Mouse (Mus musculus): ENCODE measurements around the gene Il1rapl2. TPM values are rescaled to one million over a fixed set of nuclear protein-coding genes. Genes with fewer than 3 reads are reported as not detected.

Gene Il1rapl2
- polyA plus RNA-seq (2012; ENCODE audit: insufficient read depth, insufficient read length, missing spikeins), result not detected in 2 replicates

DNA sequence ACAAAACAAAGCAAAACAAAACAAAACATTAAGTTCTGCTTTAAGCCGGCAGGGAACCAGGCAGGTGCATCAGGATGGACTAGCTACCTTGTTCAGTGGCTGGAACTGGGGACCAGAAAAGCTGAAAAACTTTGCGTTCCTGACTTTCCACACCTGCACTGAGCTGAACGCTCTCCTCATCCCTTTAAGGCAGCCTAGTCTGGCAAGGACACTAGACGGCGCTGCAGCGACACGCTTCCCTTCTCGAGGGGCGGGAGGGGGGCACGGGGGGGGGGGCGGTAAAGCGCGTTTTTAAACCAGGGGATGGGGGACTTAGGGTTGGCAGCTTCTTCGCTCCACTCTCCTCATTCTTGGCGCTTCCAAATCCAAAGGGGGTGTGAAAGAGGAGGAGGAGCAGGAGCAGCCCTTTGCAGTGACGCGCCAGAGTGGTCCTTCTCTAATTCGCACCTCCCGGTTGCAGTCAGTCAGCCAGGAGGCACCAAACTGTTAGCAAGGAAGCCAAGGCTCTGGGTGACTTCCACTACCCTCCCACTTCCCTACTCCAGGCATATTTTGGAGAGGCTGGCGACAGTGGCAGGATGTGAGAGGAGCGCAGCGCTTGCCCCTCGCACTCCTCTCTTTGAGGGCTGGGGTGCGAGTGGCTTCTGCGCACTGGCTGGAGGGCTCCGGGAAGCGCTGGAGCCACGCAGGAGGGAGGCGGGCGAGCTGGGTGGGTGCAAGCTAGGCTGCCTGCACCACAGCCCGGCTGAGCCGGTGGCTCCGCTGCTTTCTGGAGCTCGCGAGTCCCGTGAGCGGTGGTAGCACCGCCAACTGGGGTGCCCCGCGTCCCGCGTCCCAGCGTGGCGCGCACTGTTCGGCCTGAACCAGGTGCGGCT lies at the start of gene Il1rapl2:
Gene Il1rapl2, plus strand, starts transcription at position 288 of the 875 bp plus-strand sequence.
- Histone ChIP-seq H3K4me1 (ENCODE audit: control insufficient read depth, insufficient read depth, low read length) (no peaks in the 10 kb centered on the region), H3K27ac (ENCODE audit: insufficient read depth, low read depth, low read length) (no peak within 1 kb of the TSS), H3K4me3 (ENCODE audit: insufficient read depth, low read length) (no peak within 1 kb of the TSS)
- TF ChIP-seq POLR2A (IDR thresholded peaks at IDR 0.05; ENCODE audit: borderline replicate concordance, low read depth, low read length) (no peak), CTCF (IDR thresholded peaks at IDR 0.05; ENCODE audit: low read depth, low read length) (no peak)

DNA sequence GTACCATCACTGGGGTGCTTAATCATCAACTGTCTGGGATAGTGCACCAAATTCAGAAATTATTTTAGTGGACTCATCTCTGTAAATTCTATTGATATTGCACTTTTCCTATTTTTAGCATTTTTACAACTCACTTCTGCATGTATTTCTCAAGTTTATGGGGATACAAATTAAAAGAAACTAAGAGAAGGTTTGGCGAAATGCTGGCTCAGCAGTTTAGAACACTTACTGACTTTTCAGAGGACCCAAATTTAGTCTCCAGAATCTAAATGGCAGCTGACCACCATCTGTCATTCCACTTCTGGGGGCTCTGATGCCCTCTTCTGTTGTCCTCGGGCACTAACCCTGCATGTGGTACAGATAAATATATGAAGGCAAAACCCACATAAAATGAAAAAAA lies 22.1 kb upstream of the Il1rapl2 start:
- no peak for TF ChIP-seq CTCF (IDR thresholded peaks at IDR 0.05; ENCODE audit: low read depth, low read length)
- no peak for TF ChIP-seq POLR2A (IDR thresholded peaks at IDR 0.05; ENCODE audit: borderline replicate concordance, low read depth, low read length)
- Histone ChIP-seq H3K27ac (ENCODE audit: insufficient read depth, low read depth, low read length) (no peak overlapping the region), H3K4me3 (ENCODE audit: insufficient read depth, low read length) (no peak overlapping the region), H3K4me1 (ENCODE audit: control insufficient read depth, insufficient read depth, low read length) (no peaks in the 10 kb centered on the region)

DNA sequence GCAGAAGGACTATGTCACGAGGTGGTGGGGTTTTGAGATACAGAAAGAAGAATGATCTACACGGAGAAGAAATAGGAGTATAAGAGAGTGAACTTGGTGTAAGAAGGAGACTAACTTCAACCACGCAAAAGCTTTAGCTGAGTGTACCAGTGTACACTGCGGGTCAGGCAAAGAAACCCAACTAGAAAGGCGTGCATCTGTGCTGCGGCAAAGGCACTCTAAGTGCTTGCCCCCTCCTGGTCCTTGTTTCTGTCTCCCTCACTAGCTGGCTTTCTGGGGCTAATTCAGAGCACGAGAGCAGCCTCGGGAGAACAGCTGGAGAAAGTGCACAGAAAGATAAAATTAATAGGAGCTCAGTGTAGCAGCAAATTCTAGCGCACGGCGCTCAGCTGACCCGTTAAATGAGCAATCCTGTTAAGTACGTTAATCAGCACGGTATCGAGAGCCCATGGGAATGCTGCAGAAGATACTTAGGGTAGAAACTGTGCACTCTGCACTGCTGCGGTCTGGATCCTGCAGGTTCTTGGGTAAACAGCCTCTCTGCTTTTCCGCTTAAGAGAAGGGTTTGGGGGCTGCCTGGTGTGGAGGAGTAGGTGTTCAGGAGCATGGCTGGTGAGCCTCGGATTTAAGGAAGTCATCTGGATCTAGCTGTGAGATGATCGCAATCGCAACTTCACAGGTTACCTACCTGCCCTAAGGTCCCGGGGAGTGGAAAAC lies 778 bp upstream of the Il1rapl2 start:
- Histone ChIP-seq H3K27ac (ENCODE audit: insufficient read depth, low read depth, low read length) (no peak overlapping the region), H3K4me3 (ENCODE audit: insufficient read depth, low read length) (no peak overlapping the region), H3K4me1 (ENCODE audit: control insufficient read depth, insufficient read depth, low read length) (no peaks in the 10 kb centered on the region)
- no peak for TF ChIP-seq POLR2A (IDR thresholded peaks at IDR 0.05; ENCODE audit: borderline replicate concordance, low read depth, low read length)
- no peak for TF ChIP-seq CTCF (IDR thresholded peaks at IDR 0.05; ENCODE audit: low read depth, low read length)

DNA sequence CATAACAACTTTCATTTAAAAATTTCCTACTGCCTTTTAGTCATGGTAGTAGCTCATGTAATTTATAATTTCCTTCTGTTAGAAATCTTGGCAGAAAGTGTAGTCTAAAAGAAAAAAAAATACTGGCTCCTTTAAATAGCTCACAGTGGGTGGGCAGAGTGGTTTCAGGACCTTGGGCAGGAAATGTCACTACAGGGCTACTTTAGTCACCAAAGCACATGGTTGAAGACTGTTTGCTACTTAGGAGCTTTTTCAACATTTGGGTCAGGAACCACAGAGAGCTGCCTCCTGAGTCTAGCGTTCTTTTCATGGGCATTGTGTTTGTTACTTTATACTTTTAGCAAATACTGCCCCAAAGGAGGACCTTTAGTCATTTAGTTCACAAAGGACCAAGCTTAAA lies 12.2 kb downstream of the Il1rapl2 start:
- TF ChIP-seq POLR2A (IDR thresholded peaks at IDR 0.05; ENCODE audit: borderline replicate concordance, low read depth, low read length) (no peak), CTCF (IDR thresholded peaks at IDR 0.05; ENCODE audit: low read depth, low read length) (no peak)
- no peak overlapping the region for H3K27ac ChIP-seq (ENCODE audit: insufficient read depth, low read depth, low read length)
- H3K4me3 ChIP-seq (ENCODE audit: insufficient read depth, low read length), result no peak overlapping the region
- no peaks in the 10 kb centered on the region for H3K4me1 ChIP-seq (ENCODE audit: control insufficient read depth, insufficient read depth, low read length)

DNA sequence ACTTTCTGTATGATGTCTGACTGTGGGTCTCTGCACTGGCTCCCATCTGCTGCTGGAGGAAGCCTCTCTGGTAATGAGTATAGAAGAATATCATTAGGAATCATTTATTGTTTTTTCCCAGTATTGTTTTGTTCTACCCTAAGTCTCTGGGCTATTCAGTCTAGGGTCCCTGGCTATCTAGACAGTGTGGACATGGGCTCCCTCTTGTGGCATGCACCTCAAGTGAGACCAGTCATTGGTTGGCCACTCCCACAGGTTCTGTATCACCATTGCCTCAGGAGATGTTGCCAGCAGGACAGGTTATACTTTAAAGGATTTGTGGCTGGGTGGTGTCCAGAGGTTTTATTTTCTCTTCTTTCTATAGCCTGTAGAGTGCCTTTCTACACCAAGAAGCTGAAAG lies 50.3 kb downstream of the Il1rapl2 start:
- TF ChIP-seq POLR2A (IDR thresholded peaks at IDR 0.05; ENCODE audit: borderline replicate concordance, low read depth, low read length) (no peak), CTCF (IDR thresholded peaks at IDR 0.05; ENCODE audit: low read depth, low read length) (no peak)
- Histone ChIP-seq H3K27ac (ENCODE audit: insufficient read depth, low read depth, low read length) (no peak overlapping the region), H3K4me3 (ENCODE audit: insufficient read depth, low read length) (no peak overlapping the region), H3K4me1 (ENCODE audit: control insufficient read depth, insufficient read depth, low read length) (no peaks in the 10 kb centered on the region)

DNA sequence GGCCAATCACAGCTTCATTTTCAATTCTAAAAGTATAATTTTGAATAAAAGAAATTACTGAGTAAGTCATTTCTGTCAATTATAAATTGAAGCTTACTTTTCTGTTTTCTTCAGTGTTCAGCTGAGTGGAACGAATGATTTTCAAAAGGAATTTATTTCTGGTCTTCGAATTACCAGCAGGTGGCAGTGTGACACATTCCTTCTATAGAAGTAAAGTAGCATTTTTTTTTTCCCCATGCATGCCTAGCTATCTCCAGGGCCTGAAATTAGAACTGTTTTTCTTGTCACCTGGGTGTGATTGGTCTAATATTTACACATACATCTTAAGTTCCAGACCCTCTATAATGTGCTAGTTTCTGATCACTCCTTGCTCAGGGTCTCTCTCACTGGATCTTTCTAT lies 96.6 kb downstream of the Il1rapl2 start:
- no peak for TF ChIP-seq CTCF (IDR thresholded peaks at IDR 0.05; ENCODE audit: low read depth, low read length)
- no peak for TF ChIP-seq POLR2A (IDR thresholded peaks at IDR 0.05; ENCODE audit: borderline replicate concordance, low read depth, low read length)
- no peaks in the 10 kb centered on the region for H3K4me1 ChIP-seq (ENCODE audit: control insufficient read depth, insufficient read depth, low read length)
- H3K27ac ChIP-seq (ENCODE audit: insufficient read depth, low read depth, low read length), result no peak overlapping the region
- no peak overlapping the region for H3K4me3 ChIP-seq (ENCODE audit: insufficient read depth, low read length)

DNA sequence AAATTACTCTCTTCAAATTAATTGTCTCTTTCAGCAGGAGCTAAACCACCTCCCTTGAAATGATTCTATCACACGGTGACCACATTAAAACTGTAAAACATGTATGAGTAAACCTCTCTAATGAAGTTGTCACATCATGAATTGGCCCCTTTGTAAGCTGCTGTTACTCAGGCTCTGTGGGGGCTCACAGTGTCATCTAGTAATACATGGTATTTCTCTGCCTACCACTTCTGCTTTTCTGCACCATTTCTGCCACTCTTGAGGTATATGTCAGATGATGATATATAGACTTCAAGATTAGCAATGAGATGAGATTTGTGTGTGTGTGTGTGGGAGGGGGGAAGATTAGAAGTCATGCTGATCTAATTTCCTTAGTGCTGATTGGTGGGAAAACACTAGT lies 117.6 kb downstream of the Il1rapl2 start:
- no peak overlapping the region for H3K27ac ChIP-seq (ENCODE audit: insufficient read depth, low read depth, low read length)
- H3K4me1 ChIP-seq (ENCODE audit: control insufficient read depth, insufficient read depth, low read length), result no peaks in the 10 kb centered on the region
- H3K4me3 ChIP-seq (ENCODE audit: insufficient read depth, low read length), result no peak overlapping the region
- TF ChIP-seq POLR2A (IDR thresholded peaks at IDR 0.05; ENCODE audit: borderline replicate concordance, low read depth, low read length) (no peak), CTCF (IDR thresholded peaks at IDR 0.05; ENCODE audit: low read depth, low read length) (no peak)

DNA sequence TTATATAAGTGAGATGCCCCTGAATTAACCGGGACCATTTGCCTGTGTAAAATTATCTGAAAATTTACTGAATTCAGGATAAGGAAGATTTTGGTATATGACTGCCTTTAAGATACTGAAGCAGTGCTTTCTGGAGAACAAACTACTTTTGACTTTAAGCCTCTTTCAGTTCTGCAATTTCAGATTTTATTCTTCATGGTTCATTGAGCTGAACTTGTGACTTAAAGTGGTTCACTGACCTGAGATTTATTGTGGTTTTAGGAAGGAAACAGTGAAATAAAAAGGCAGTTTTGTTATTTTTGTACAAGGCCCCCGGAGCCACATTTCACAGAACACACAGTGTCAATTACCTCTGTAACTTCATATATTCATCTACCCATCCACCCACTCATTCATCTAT lies 129.6 kb downstream of the Il1rapl2 start:
- H3K27ac ChIP-seq (ENCODE audit: insufficient read depth, low read depth, low read length), result no peak overlapping the region
- H3K4me1 ChIP-seq (ENCODE audit: control insufficient read depth, insufficient read depth, low read length), result no peaks in the 10 kb centered on the region
- no peak overlapping the region for H3K4me3 ChIP-seq (ENCODE audit: insufficient read depth, low read length)
- TF ChIP-seq CTCF (IDR thresholded peaks at IDR 0.05; ENCODE audit: low read depth, low read length), result no peak
- TF ChIP-seq POLR2A (IDR thresholded peaks at IDR 0.05; ENCODE audit: borderline replicate concordance, low read depth, low read length), result no peak

DNA sequence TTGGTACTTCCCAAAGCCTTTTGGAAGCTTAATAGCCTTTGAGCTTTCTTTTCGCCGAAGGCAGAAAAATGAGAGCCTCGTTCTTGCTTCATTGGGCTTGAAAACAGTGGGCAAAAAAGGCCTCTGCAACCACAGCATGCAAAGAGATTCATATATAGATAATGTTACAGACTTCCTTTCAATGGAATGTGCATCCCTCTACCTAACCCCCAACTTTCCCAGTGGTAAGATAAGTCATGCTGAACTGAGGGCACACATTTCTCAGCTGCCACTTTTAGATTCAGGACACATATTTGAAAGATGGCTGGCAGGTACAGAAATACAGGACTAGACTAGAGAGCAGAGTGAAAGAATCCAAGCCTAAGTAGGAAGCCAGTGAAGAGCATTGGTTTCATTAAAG lies 185.1 kb downstream of the Il1rapl2 start:
- Histone ChIP-seq H3K27ac (ENCODE audit: insufficient read depth, low read depth, low read length) (no peak overlapping the region), H3K4me1 (ENCODE audit: control insufficient read depth, insufficient read depth, low read length) (no peaks in the 10 kb centered on the region), H3K4me3 (ENCODE audit: insufficient read depth, low read length) (no peak overlapping the region)
- TF ChIP-seq CTCF (IDR thresholded peaks at IDR 0.05; ENCODE audit: low read depth, low read length), result no peak
- TF ChIP-seq POLR2A (IDR thresholded peaks at IDR 0.05; ENCODE audit: borderline replicate concordance, low read depth, low read length), result no peak
